Mouse (Mus musculus) spleen, adult 18-20 months (tissue): ENCODE measurements at regions not wholly inside any gene's neighbourhood (a gene's known extent, or its start where the extent isn't known, plus 50 kb on each side); places are given as distances from the start of the nearest gene placed in this dataset.

Experiments used
- DNase-seq, 2 experiments: peaks; one replicate each; pipeline ENCODE4 v3.0.0; 2022; ENCODE audit warnings: mixed read lengths in 2 of 2

- DNase-seq: no peak
Measured at GRCm38 (mm10) chr1:151121686-151122085, 60.7 kb upstream of the Gm47985 start.

GRCm38 (mm10) chr1:151123964-151124363 lies 58.4 kb upstream of the Gm47985 start:
- no peak for DNase-seq

GRCm38 (mm10) chr1:151125028-151125659 lies 57.2 kb upstream of the Gm47985 start:
- DNase-seq: no peak

- DNase-seq: no peak
Measured at GRCm38 (mm10) chr1:151125764-151126485, 56.4 kb upstream of the Gm47985 start.

- no peak for DNase-seq
Measured at GRCm38 (mm10) chr1:151126756-151127155, 55.6 kb upstream of the Gm47985 start.

GRCm38 (mm10) chr1:151128005-151128404 lies 54.3 kb upstream of the Gm47985 start:
- DNase-seq: no peak

- no peak for DNase-seq
Measured at GRCm38 (mm10) chr1:151128955-151129354, 53.4 kb upstream of the Gm47985 start.

GRCm38 (mm10) chr1:151130036-151130435 lies 52.3 kb upstream of the Gm47985 start:
- no peak for DNase-seq

- no peak for DNase-seq
Measured at GRCm38 (mm10) chr1:151130845-151131626, 51.3 kb upstream of the Gm47985 start.

- DNase-seq: no peak
Measured at GRCm38 (mm10) chr1:151131627-151132284, 50.6 kb upstream of the Gm47985 start.
